Mouse (Mus musculus) gastrocnemius, adult 2 months (tissue): ENCODE measurements around the gene Cracr2a. TPM values are rescaled to one million over a fixed set of nuclear protein-coding genes. Genes with fewer than 3 reads are reported as not detected.

Experiments used
- DNase-seq: peaks from one replicate; pipeline ENCODE4 v3.0.0; 2022
- H3K27ac ChIP-seq: fragments of 200-600 bp; 2 replicates; pipeline ENCODE4 v1.8.1; 2022; ENCODE audit warnings: mild to moderate bottlenecking
- H3K4me3 ChIP-seq: fragments of 200-600 bp; 2 replicates; pipeline ENCODE4 v1.8.1; 2022; ENCODE audit warnings: mild to moderate bottlenecking, moderate library complexity
- CTCF ChIP-seq: fragments of 200-600 bp; IDR thresholded peaks from 2 replicates; pipeline ENCODE4 v1.8.1; 2022; ENCODE audit warnings: antibody characterized with exemption, mild to moderate bottlenecking, moderate library complexity
- intact Hi-C: fragments of 180-260 bp; cut with DNase I; formaldehyde crosslinking; loops from one replicate; pipeline ENCODE4 v1.15.1; 2025
- total RNA-seq, 2 experiments: library from RNA; stranded (reverse); gene quantifications; 2 replicates each; pipeline ENCODE4 v1.2.3; 2021

Cracr2a gene
- total RNA-seq, 2 experiments from 2014 or later = 0.08 to 0.36 TPM

GRCm38 (mm10) chr6:127539226-127539625 is 21.9 kb upstream of the Cracr2a start:
- TF ChIP-seq CTCF = no peak
- intact Hi-C loops = no loop called here
- no peak for DNase-seq
- Histone ChIP-seq H3K4me3 (no peak overlapping the region), H3K27ac (no peak overlapping the region)

- intact Hi-C loops = loop anchor here (5.0 kb wide), 1 partner anchor 383 kb away; no protein-coding TSS in a partner anchor
- H3K27ac ChIP-seq = no peak overlapping the region
- TF ChIP-seq CTCF = no peak
- H3K4me3 ChIP-seq = no peak overlapping the region
- no peak for DNase-seq
Measured at GRCm38 (mm10) chr6:127539659-127540058, 21.5 kb upstream of the Cracr2a start.

GRCm38 (mm10) chr6:127540517-127540916 is 20.6 kb upstream of the Cracr2a start:
- Histone ChIP-seq H3K27ac (no peak overlapping the region), H3K4me3 (no peak overlapping the region)
- DNase-seq = no peak
- TF ChIP-seq CTCF = no peak
- intact Hi-C loops = loop anchor here (5.0 kb wide), 1 partner anchor 382 kb away; no protein-coding TSS in a partner anchor

- Histone ChIP-seq H3K27ac (no peak overlapping the region), H3K4me3 (no peak overlapping the region)
- TF ChIP-seq CTCF = peak; percentile 80
- peak; percentile 44 for DNase-seq
- intact Hi-C loops = loop anchor here (1.0 to 5.0 kb wide), 3 partner anchors 42 to 381 kb away; no protein-coding TSS in a partner anchor
Measured at GRCm38 (mm10) chr6:127541617-127542374, 19.3 kb upstream of the Cracr2a start.

GRCm38 (mm10) chr6:127546676-127547075 is 14.5 kb upstream of the Cracr2a start:
- H3K27ac ChIP-seq = no peak overlapping the region
- peak; percentile 54 for DNase-seq
- TF ChIP-seq CTCF = no peak
- intact Hi-C loops = no loop called here
- no peak overlapping the region for H3K4me3 ChIP-seq

GRCm38 (mm10) chr6:127552940-127553339 is 8.2 kb upstream of the Cracr2a start:
- intact Hi-C loops = no loop called here
- H3K4me3 ChIP-seq = no peak overlapping the region
- no peak for TF ChIP-seq CTCF
- no peak for DNase-seq
- H3K27ac ChIP-seq = no peak overlapping the region

GRCm38 (mm10) chr6:127555553-127555952 is 5.6 kb upstream of the Cracr2a start:
- no peak for DNase-seq
- H3K4me3 ChIP-seq = no peak overlapping the region
- TF ChIP-seq CTCF = no peak
- intact Hi-C loops = no loop called here
- no peak overlapping the region for H3K27ac ChIP-seq

- intact Hi-C loops = loop anchor here (2.0 to 5.0 kb wide), 2 partner anchors 22 to 66 kb away; no protein-coding TSS in a partner anchor
- Histone ChIP-seq H3K27ac (no peak overlapping the region), H3K4me3 (peak overlapping the region; percentile 83)
- DNase-seq = no peak
- TF ChIP-seq CTCF = no peak
Measured at GRCm38 (mm10) chr6:127560872-127561230, 287 bp upstream of the Cracr2a start.

- intact Hi-C loops = loop anchor here (5.0 kb wide), 1 partner anchor 64 kb away; no protein-coding TSS in a partner anchor
- no peak for TF ChIP-seq CTCF
- H3K27ac ChIP-seq = no peak overlapping the region
- no peak overlapping the region for H3K4me3 ChIP-seq
- DNase-seq = no peak
Measured at GRCm38 (mm10) chr6:127563511-127563910, 2.4 kb downstream of the Cracr2a start.

- no peak overlapping the region for H3K27ac ChIP-seq
- TF ChIP-seq CTCF = no peak
Measured at GRCm38 (mm10) chr6:127565951-127566732, 5.0 kb downstream of the Cracr2a start.

GRCm38 (mm10) chr6:127571849-127572550 is 10.9 kb downstream of the Cracr2a start:
- Histone ChIP-seq H3K4me3 (no peak overlapping the region), H3K27ac (no peak overlapping the region)
- no peak for TF ChIP-seq CTCF
- intact Hi-C loops = no loop called here
- no peak for DNase-seq

More at GRCm38 (mm10) chr6:127565951-127566732, 5.0 kb downstream of the Cracr2a start:
- intact Hi-C loops = no loop called here
- peak; percentile 61 for DNase-seq
- H3K4me3 ChIP-seq = no peak overlapping the region

- DNase-seq = no peak
- intact Hi-C loops = no loop called here
- no peak for TF ChIP-seq CTCF
Measured at GRCm38 (mm10) chr6:127573779-127574463, 12.8 kb downstream of the Cracr2a start.

More at GRCm38 (mm10) chr6:127573779-127574463, 12.8 kb downstream of the Cracr2a start:
- H3K27ac ChIP-seq = no peak overlapping the region
- H3K4me3 ChIP-seq = no peak overlapping the region
